Comparison of ENCODE assay signal across 10 mouse cellular contexts in the genomic region with DNA sequence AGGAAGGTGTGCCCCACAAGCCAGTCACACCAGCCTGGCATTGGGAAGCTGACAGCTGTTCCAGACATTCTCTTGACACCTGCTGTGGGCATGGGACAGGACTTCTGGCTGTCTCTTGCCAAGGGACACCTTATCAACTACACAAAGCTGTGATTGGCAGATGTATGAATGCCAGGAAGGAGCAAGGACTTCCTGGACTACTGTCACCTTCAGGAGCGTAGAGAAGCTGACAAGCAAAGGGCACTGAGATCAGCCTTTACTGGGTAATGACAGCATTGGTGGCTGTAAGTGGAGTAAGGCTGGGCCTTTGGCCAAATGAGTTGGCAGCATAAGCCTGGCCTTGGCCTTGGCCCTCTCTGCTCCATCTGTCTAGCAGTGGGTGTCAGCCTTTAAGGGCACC. TPM values are rescaled to one million over a fixed set of nuclear protein-coding genes. Genes with fewer than 3 reads are reported as not detected.
DNase-seq lines count a peak whose midpoint lies in the region.
"Had no signal": no experiment of that assay in that cellular context is flagged by ENCODE, and none has a peak within 500 bp of the region (broad histone marks: within the 10 kb centered on the region; RNA-seq: fewer than 3 reads in every experiment).

No protein-coding gene starts in this region.

- DNase-seq in left cerebral cortex, postnatal 4 days, result peak; percentile 93
- no peak for DNase-seq in left cerebral cortex, adult 8-10 months (ENCODE audit: low spot score in 2 of 2)
- DNase-seq in adrenal gland, postnatal 4 days (ENCODE audit: low spot score in 2 of 2), result peak; percentile 28 to 37
- DNase-seq in cerebellum, postnatal 4 days (ENCODE audit: low spot score in 2 of 2), result peak; percentile 46 to 84
- DNase-seq in heart, postnatal 36 days, result peak; percentile 57 to 63
- no peak for DNase-seq in thymus, postnatal 0 days (ENCODE audit: low spot score)
- no peak for DNase-seq in spleen, adult 12 weeks (ENCODE audit: low spot score)
- no peak for DNase-seq in retina, embryonic 14.5 days (ENCODE audit: low spot score)
- DNase-seq: right cerebral cortex, adult 18-20 months; thymus, postnatal 4 days had no signal

- intact Hi-C loops in left cerebral cortex, postnatal 4 days (cut with DNase I), result no loop called here
- intact Hi-C loops in heart, postnatal 36 days (cut with DNase I), result loop anchor here (5.0 kb wide), 1 partner anchor 249 kb away; no protein-coding TSS in a partner anchor

RNA-seq across cellular contexts. Expression of a gene that starts 17.4 kb away (rescaled TPM):
- 10 to 100 TPM; 82.4 to 92.1 TPM for total RNA-seq in left cerebral cortex, postnatal 4 days (2021)
- total RNA-seq in left cerebral cortex, adult 8-10 months (2022), result 10 to 100 TPM; 14.4 to 16.5 (median 15.5) TPM
- 1 to 10 TPM; 1.2 to 1.7 TPM for total RNA-seq in adrenal gland, postnatal 4 days (2021)
- total RNA-seq in heart, postnatal 36 days (2021), result not detected
- polyA plus RNA-seq in thymus, postnatal 0 days (2015; fragmentation: Nextera tagmentation; extraction: Ambion mirVana), result 0.08 and 0.13 TPM in 2 replicates

Comparison
In these comparisons a context has a peak if more than half of its experiments do, and no peak if none do; other contexts are left out.
1. DNase-seq: peak in left cerebral cortex, postnatal 4 days (single experiment), adrenal gland, postnatal 4 days (2 of 2), cerebellum, postnatal 4 days (2 of 2) and heart, postnatal 36 days (2 of 2); none in left cerebral cortex, adult 8-10 months (0 of 2), thymus, postnatal 0 days (single experiment), spleen, adult 12 weeks (single experiment) and retina, embryonic 14.5 days (single experiment).
2. RNA of a gene that starts 17.4 kb away (total RNA-seq): 82.4 to 92.1 TPM in left cerebral cortex, postnatal 4 days and 14.4 to 16.5 TPM in left cerebral cortex, adult 8-10 months; 1.2 to 1.7 TPM in adrenal gland, postnatal 4 days and not detected in heart, postnatal 36 days; every median in the first group is over 4 times any median in the second.